Mouse (Mus musculus) CH12.LX (cell line): ENCODE measurements around the gene Fos.

ENCODE experiments used
- CHD2 ChIP-seq: IDR thresholded peaks from 2 replicates; pipeline ENCODE4 v1.6.1; 2011; ENCODE audit warnings: low read length, improper control_type of control experiment
- EP300 ChIP-seq: IDR thresholded peaks from 2 replicates; pipeline ENCODE4 v1.6.1; 2011; ENCODE audit warnings: low read length, improper control_type of control experiment
- NELFE ChIP-seq: IDR thresholded peaks from 2 replicates; pipeline ENCODE4 v1.6.1; 2011; ENCODE audit warnings: low read depth, low read length, improper control_type of control experiment
- TCF12 ChIP-seq: IDR thresholded peaks from 2 replicates; pipeline ENCODE4 v1.6.1; 2014; ENCODE audit warnings: low read depth, mild to moderate bottlenecking, inconsistent platforms, low read length, improper control_type of control experiment

DNA sequence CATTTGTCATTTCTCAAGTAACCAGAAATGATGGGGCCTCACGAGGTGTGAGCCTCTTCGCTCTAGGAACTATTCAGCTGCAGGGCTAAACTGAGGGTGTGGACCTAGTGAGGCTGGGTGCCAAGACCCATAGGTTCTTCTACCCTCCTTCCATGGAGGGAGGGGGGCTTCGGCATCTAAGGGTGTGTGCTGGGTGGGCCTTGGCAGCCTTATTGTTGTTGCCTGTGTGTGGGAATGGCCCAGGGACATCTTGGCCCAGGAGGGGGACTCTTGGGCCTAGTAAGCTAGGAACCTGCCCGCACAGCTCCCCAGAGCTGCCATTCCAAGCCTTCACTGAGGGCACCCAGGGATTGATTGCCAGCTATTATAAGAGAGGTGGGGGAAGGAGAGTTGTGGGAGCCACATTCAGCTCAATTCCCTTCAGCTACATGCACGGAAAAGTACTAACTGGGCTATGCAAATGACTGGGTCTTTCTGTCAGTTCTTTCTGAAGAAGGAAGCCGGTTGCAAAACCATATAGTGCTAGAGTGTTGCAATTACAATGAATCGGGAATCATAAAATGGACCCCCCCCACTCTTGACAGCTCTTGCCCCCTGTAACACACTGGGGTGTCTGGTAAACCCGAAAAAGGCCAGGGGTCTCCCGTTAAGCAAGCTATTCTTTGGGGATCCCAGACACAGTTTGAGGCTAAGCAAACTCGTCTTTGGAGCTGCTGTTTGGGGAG lies 16.6 kb downstream of the Fos start:
- TF ChIP-seq TCF12 = no peak
- no peak for TF ChIP-seq CHD2
- no peak for TF ChIP-seq EP300
- TF ChIP-seq NELFE = no peak
